In genomic region chr9:44111909-44112308, GRCm38 (mm10) we compare ENCODE assay signal across 15 mouse cellular contexts. TPM values are rescaled to one million over a fixed set of nuclear protein-coding genes. Genes with fewer than 3 reads are reported as not detected.
A peak's percentile ranks its signal among the peaks of the same experiment; 100 is the strongest.
DNase-seq lines count a peak whose midpoint lies in the region; ATAC-seq and TF ChIP-seq lines count a peak whose summit lies in the region.
"Not testable (repeated sequence)": the region's sequence is repeated elsewhere in the genome, so short reads cannot be mapped to it uniquely, and the experiment has no call there.
"Had no signal": no experiment of that assay in that cellular context is flagged by ENCODE, and none has a peak within 500 bp of the region (broad histone marks: within the 10 kb centered on the region; RNA-seq: fewer than 3 reads in every experiment).

No protein-coding gene starts in this region.

- H3K4me3 ChIP-seq in E14TG2a.4 (replicated peaks; ENCODE audit: low read length), result 0 out of 2 replicates have a peak overlapping the region, but pooled peaks have one; percentile 35
- H3K4me3 ChIP-seq in embryonic facial prominence, embryonic 13.5 days, result peak overlapping the region; percentile 76
- peak overlapping the region; percentile 34 for H3K4me3 ChIP-seq in gastrocnemius, adult 2 months
- peak overlapping the region; percentile 92; the same call in 1 of the 2 replicates for H3K4me3 ChIP-seq in hindbrain, embryonic 12.5 days
- H3K4me3 ChIP-seq in kidney, embryonic 16.5 days (ENCODE audit: low read length), result peak overlapping the region; percentile 83; the same call in 1 of the 2 replicates
- H3K4me3 ChIP-seq in liver, embryonic 13.5 days (replicated peaks), result peak overlapping the region; percentile 83
- H3K4me3 ChIP-seq in midbrain, embryonic 12.5 days, result peak overlapping the region; percentile 13; the same call in 1 of the 2 replicates
- H3K4me3 ChIP-seq in stomach, embryonic 15.5 days (replicated peaks), result peak overlapping the region; percentile 19

- not testable (repeated sequence) for TF ChIP-seq CTCF in E14TG2a.4 (conservative IDR thresholded peaks at IDR 0.05; ENCODE audit: low read length); gastrocnemius, adult 2 months (IDR thresholded peaks at IDR 0.05)

- WGBS in embryonic facial prominence, embryonic 13.5 days, result 63% methylated on average over 10 of the region's 12 CpGs
- 69% methylated on average over 10 of the region's 12 CpGs for WGBS in hindbrain, embryonic 12.5 days
- 49% methylated on average over 10 of the region's 12 CpGs for WGBS in kidney, embryonic 16.5 days
- 72% methylated on average over 9 of the region's 12 CpGs for WGBS in liver, embryonic 13.5 days (ENCODE audit: insufficient replicate concordance)
- whole genome bisulfite sequencing in midbrain, embryonic 12.5 days, result 63% methylated on average over 10 of the region's 12 CpGs
- whole genome bisulfite sequencing in stomach, embryonic 15.5 days, result 53% methylated on average over 10 of the region's 12 CpGs

- peak overlapping the region; percentile 87 for H3K9ac ChIP-seq in embryonic facial prominence, embryonic 13.5 days
- H3K9ac ChIP-seq in hindbrain, embryonic 12.5 days; kidney, embryonic 16.5 days (replicated peaks; ENCODE audit: low read length); midbrain, embryonic 12.5 days (replicated peaks); stomach, embryonic 15.5 days: not testable (repeated sequence)
- peak overlapping the region; percentile 89 for H3K9ac ChIP-seq in liver, embryonic 13.5 days

- not testable (repeated sequence) for ATAC-seq in embryonic facial prominence, embryonic 13.5 days (ENCODE audit: insufficient number of reproducible peaks, insufficient read depth, low FRiP score, low TSS enrichment, low read depth); hindbrain, embryonic 12.5 days (ENCODE audit: low FRiP score); kidney, embryonic 16.5 days (ENCODE audit: low FRiP score, low TSS enrichment); liver, embryonic 13.5 days (ENCODE audit: low read depth); midbrain, embryonic 12.5 days (ENCODE audit: low FRiP score, low read depth); stomach, embryonic 15.5 days (ENCODE audit: insufficient read depth, low FRiP score, low read depth)

- intact Hi-C loops in gastrocnemius, adult 2 months (cut with DNase I), result not testable (repeated sequence)

- not testable (repeated sequence) for H3K9me3 ChIP-seq in E14TG2a.4 (ENCODE audit: low read length); embryonic facial prominence, embryonic 13.5 days; hindbrain, embryonic 12.5 days (replicated peaks); kidney, embryonic 16.5 days (ENCODE audit: low read length); liver, embryonic 13.5 days (replicated peaks); midbrain, embryonic 12.5 days; stomach, embryonic 15.5 days

- peaks cover 57% of the 10 kb centered on the region for H3K4me1 ChIP-seq in E14TG2a.4 (replicated peaks; ENCODE audit: low read depth, low read length)
- H3K4me1 ChIP-seq in embryonic facial prominence, embryonic 13.5 days, result peaks cover 49% of the 10 kb centered on the region
- H3K4me1 ChIP-seq in hindbrain, embryonic 12.5 days, result peaks cover 46% of the 10 kb centered on the region
- peaks cover 44% of the 10 kb centered on the region for H3K4me1 ChIP-seq in kidney, embryonic 16.5 days (ENCODE audit: insufficient read depth, low read length)
- H3K4me1 ChIP-seq in liver, embryonic 13.5 days (replicated peaks), result peaks cover 62% of the 10 kb centered on the region
- peaks cover 45% of the 10 kb centered on the region for H3K4me1 ChIP-seq in midbrain, embryonic 12.5 days
- peaks cover 39% of the 10 kb centered on the region for H3K4me1 ChIP-seq in stomach, embryonic 15.5 days

- H3K4me2 ChIP-seq in embryonic facial prominence, embryonic 13.5 days, result peak overlapping the region; percentile 65
- H3K4me2 ChIP-seq in hindbrain, embryonic 12.5 days (replicated peaks), result peak overlapping the region; percentile 58
- H3K4me2 ChIP-seq in kidney, embryonic 16.5 days (replicated peaks; ENCODE audit: low read depth, low read length), result peak overlapping the region; percentile 52
- H3K4me2 ChIP-seq in liver, embryonic 13.5 days, result peak overlapping the region; percentile 72
- H3K4me2 ChIP-seq in midbrain, embryonic 12.5 days (replicated peaks), result peak overlapping the region; percentile 60
- H3K4me2 ChIP-seq in stomach, embryonic 15.5 days, result peak overlapping the region; percentile 60

- H3K36me3 ChIP-seq in E14TG2a.4 (ENCODE audit: insufficient read depth, low read length), result peaks cover 28% of the 10 kb centered on the region
- H3K36me3 ChIP-seq in embryonic facial prominence, embryonic 13.5 days, result peaks cover 16% of the 10 kb centered on the region; the same call in 1 of the 2 replicates
- H3K36me3 ChIP-seq in hindbrain, embryonic 12.5 days; kidney, embryonic 16.5 days (ENCODE audit: insufficient read depth, low read length); midbrain, embryonic 12.5 days; stomach, embryonic 15.5 days: not testable (repeated sequence)
- H3K36me3 ChIP-seq in liver, embryonic 13.5 days, result peaks cover 36% of the 10 kb centered on the region

- H3K27me3 ChIP-seq in E14TG2a.4 (ENCODE audit: insufficient read depth, low read length); embryonic facial prominence, embryonic 13.5 days; hindbrain, embryonic 12.5 days; kidney, embryonic 16.5 days (ENCODE audit: insufficient read depth, low read length); liver, embryonic 13.5 days; midbrain, embryonic 12.5 days; stomach, embryonic 15.5 days (replicated peaks): not testable (repeated sequence)

- H3K27ac ChIP-seq in embryonic facial prominence, embryonic 13.5 days; gastrocnemius, adult 2 months; hindbrain, embryonic 12.5 days; kidney, embryonic 16.5 days (ENCODE audit: low read length); liver, embryonic 13.5 days; midbrain, embryonic 12.5 days (replicated peaks); stomach, embryonic 15.5 days: not testable (repeated sequence)

- not testable (repeated sequence) for DNase-seq in gastrocnemius, adult 2 months; liver, embryonic 13.5 days

RNA-seq across cellular contexts. Expression of gene Gm49380, which starts 1.4 kb away (rescaled TPM):
- 0.30 and 0.48 TPM in 2 replicates for polyA plus RNA-seq in embryonic facial prominence, embryonic 13.5 days (2015; fragmentation: Nextera tagmentation; extraction: Ambion mirVana)
- 1 to 10 TPM in 1 of 2 experiments, under 1 TPM in 1; 0.71 to 1.4 TPM for total RNA-seq in gastrocnemius, adult 2 months (2021)
- polyA plus RNA-seq in hindbrain, embryonic 12.5 days (2016; fragmentation: Nextera tagmentation; extraction: Ambion mirVana), result 0.26 and 0.30 TPM in 2 replicates
- 0.22 and 0.25 TPM in 2 replicates for polyA plus RNA-seq in kidney, embryonic 16.5 days (2015; fragmentation: Nextera tagmentation; extraction: Ambion mirVana)
- 0.05 TPM in 1 of 2 replicates, not detected in the other for polyA plus RNA-seq in liver, embryonic 13.5 days (2015; fragmentation: Nextera tagmentation; extraction: Ambion mirVana)
- 0.24 and 0.43 TPM in 2 replicates for polyA plus RNA-seq in midbrain, embryonic 12.5 days (2016; fragmentation: Nextera tagmentation; extraction: Ambion mirVana)
- 0.14 and 0.18 TPM in 2 replicates for polyA plus RNA-seq in stomach, embryonic 15.5 days (2015; fragmentation: Nextera tagmentation; extraction: Ambion mirVana)
- total RNA-seq: common myeloid progenitor, adult 5-6 weeks; granulocyte monocyte progenitor cell, adult 5-6 weeks; heart, postnatal 4 days had no signal
- polyA plus RNA-seq: erythroblast, embryonic 14.5 days; kidney, adult 2 months; liver, adult 2 months; thymus, adult 2 months had no signal

RNA-seq across cellular contexts. Expression of gene Rnf26, which starts 1.4 kb away (rescaled TPM):
- 73.3 and 80.1 TPM in 2 replicates for polyA plus RNA-seq in embryonic facial prominence, embryonic 13.5 days (2015; fragmentation: Nextera tagmentation; extraction: Ambion mirVana)
- 1 to 10 TPM; 3.0 to 3.1 TPM for total RNA-seq in gastrocnemius, adult 2 months (2021)
- 57.1 and 61.4 TPM in 2 replicates for polyA plus RNA-seq in hindbrain, embryonic 12.5 days (2016; fragmentation: Nextera tagmentation; extraction: Ambion mirVana)
- polyA plus RNA-seq in kidney, embryonic 16.5 days (2015; fragmentation: Nextera tagmentation; extraction: Ambion mirVana), result 75.0 and 87.0 TPM in 2 replicates
- 36.9 and 38.7 TPM in 2 replicates for polyA plus RNA-seq in liver, embryonic 13.5 days (2015; fragmentation: Nextera tagmentation; extraction: Ambion mirVana)
- 60.6 and 64.2 TPM in 2 replicates for polyA plus RNA-seq in midbrain, embryonic 12.5 days (2016; fragmentation: Nextera tagmentation; extraction: Ambion mirVana)
- polyA plus RNA-seq in stomach, embryonic 15.5 days (2015; fragmentation: Nextera tagmentation; extraction: Ambion mirVana), result 59.9 and 60.8 TPM in 2 replicates

RNA-seq across cellular contexts. Expression of gene C1qtnf5, which starts 4.9 kb away (rescaled TPM):
- 1.5 and 2.8 TPM in 2 replicates for polyA plus RNA-seq in embryonic facial prominence, embryonic 13.5 days (2015; fragmentation: Nextera tagmentation; extraction: Ambion mirVana)
- total RNA-seq in gastrocnemius, adult 2 months (2021), result 1 to 10 TPM; 2.5 to 7.6 TPM
- 1.4 and 1.8 TPM in 2 replicates for polyA plus RNA-seq in hindbrain, embryonic 12.5 days (2016; fragmentation: Nextera tagmentation; extraction: Ambion mirVana)
- 4.7 and 5.7 TPM in 2 replicates for polyA plus RNA-seq in kidney, embryonic 16.5 days (2015; fragmentation: Nextera tagmentation; extraction: Ambion mirVana)
- 0.17 and 0.20 TPM in 2 replicates for polyA plus RNA-seq in liver, embryonic 13.5 days (2015; fragmentation: Nextera tagmentation; extraction: Ambion mirVana)
- polyA plus RNA-seq in midbrain, embryonic 12.5 days (2016; fragmentation: Nextera tagmentation; extraction: Ambion mirVana), result 1.3 TPM in 2 replicates
- 2.8 and 3.3 TPM in 2 replicates for polyA plus RNA-seq in stomach, embryonic 15.5 days (2015; fragmentation: Nextera tagmentation; extraction: Ambion mirVana)
- total RNA-seq: common myeloid progenitor, adult 5-6 weeks; granulocyte monocyte progenitor cell, adult 5-6 weeks had no signal

RNA-seq across cellular contexts. Expression of gene Mfrp, which starts 10.4 kb away (rescaled TPM):
- 0.21 and 0.39 TPM in 2 replicates for polyA plus RNA-seq in embryonic facial prominence, embryonic 13.5 days (2015; fragmentation: Nextera tagmentation; extraction: Ambion mirVana)
- total RNA-seq in gastrocnemius, adult 2 months (2021), result not detected
- 0.14 and 0.30 TPM in 2 replicates for polyA plus RNA-seq in hindbrain, embryonic 12.5 days (2016; fragmentation: Nextera tagmentation; extraction: Ambion mirVana)
- polyA plus RNA-seq in kidney, embryonic 16.5 days (2015; fragmentation: Nextera tagmentation; extraction: Ambion mirVana), result 0.10 and 0.25 TPM in 2 replicates
- not detected in 2 replicates for polyA plus RNA-seq in liver, embryonic 13.5 days (2015; fragmentation: Nextera tagmentation; extraction: Ambion mirVana)
- 0.10 TPM in 1 of 2 replicates, not detected in the other for polyA plus RNA-seq in midbrain, embryonic 12.5 days (2016; fragmentation: Nextera tagmentation; extraction: Ambion mirVana)
- polyA plus RNA-seq in stomach, embryonic 15.5 days (2015; fragmentation: Nextera tagmentation; extraction: Ambion mirVana), result 0.18 TPM in 2 replicates
- total RNA-seq: common myeloid progenitor, adult 5-6 weeks; heart, postnatal 4 days; liver, adult 2 months had no signal
- polyA plus RNA-seq: erythroblast, embryonic 14.5 days; liver, adult 2 months had no signal

RNA-seq across cellular contexts. Expression of gene Mcam, which starts 22.4 kb away (rescaled TPM):
- 25.6 and 28.9 TPM in 2 replicates for polyA plus RNA-seq in embryonic facial prominence, embryonic 13.5 days (2015; fragmentation: Nextera tagmentation; extraction: Ambion mirVana)
- 10 to 100 TPM; 17.5 to 24.4 TPM for total RNA-seq in gastrocnemius, adult 2 months (2021)
- 14.5 and 15.4 TPM in 2 replicates for polyA plus RNA-seq in hindbrain, embryonic 12.5 days (2016; fragmentation: Nextera tagmentation; extraction: Ambion mirVana)
- 54.3 and 60.3 TPM in 2 replicates for polyA plus RNA-seq in kidney, embryonic 16.5 days (2015; fragmentation: Nextera tagmentation; extraction: Ambion mirVana)
- 3.7 and 4.0 TPM in 2 replicates for polyA plus RNA-seq in liver, embryonic 13.5 days (2015; fragmentation: Nextera tagmentation; extraction: Ambion mirVana)
- 12.1 and 14.3 TPM in 2 replicates for polyA plus RNA-seq in midbrain, embryonic 12.5 days (2016; fragmentation: Nextera tagmentation; extraction: Ambion mirVana)
- 38.3 and 43.0 TPM in 2 replicates for polyA plus RNA-seq in stomach, embryonic 15.5 days (2015; fragmentation: Nextera tagmentation; extraction: Ambion mirVana)
- polyA plus RNA-seq: erythroblast, embryonic 14.5 days had no signal

Comparison
In these comparisons a context has a peak if more than half of its experiments do, and no peak if none do; other contexts are left out.
1. H3K4me3 ChIP-seq: peak in every context shown above with its lines; median percentile 92 in hindbrain, embryonic 12.5 days; 83 in kidney, embryonic 16.5 days; 83 in liver, embryonic 13.5 days; 76 in embryonic facial prominence, embryonic 13.5 days; 35 in E14TG2a.4; 34 in gastrocnemius, adult 2 months; 19 in stomach, embryonic 15.5 days; 13 in midbrain, embryonic 12.5 days.